Mouse (Mus musculus) 3134 (cell line): ENCODE data around the gene Gpd1.
"Not testable (repeated sequence)": the region's sequence is repeated elsewhere in the genome, so short reads cannot be mapped to it uniquely, and the experiment has no call there.

Source experiments
- DNase-seq: peaks from one replicate; pipeline ENCODE4 v3.0.0-alpha.2; 2011; ENCODE audit warnings: low spot score; ENCODE audit not compliant: insufficient read length; ENCODE audit errors: extremely low read depth

Gene Gpd1

DNA sequence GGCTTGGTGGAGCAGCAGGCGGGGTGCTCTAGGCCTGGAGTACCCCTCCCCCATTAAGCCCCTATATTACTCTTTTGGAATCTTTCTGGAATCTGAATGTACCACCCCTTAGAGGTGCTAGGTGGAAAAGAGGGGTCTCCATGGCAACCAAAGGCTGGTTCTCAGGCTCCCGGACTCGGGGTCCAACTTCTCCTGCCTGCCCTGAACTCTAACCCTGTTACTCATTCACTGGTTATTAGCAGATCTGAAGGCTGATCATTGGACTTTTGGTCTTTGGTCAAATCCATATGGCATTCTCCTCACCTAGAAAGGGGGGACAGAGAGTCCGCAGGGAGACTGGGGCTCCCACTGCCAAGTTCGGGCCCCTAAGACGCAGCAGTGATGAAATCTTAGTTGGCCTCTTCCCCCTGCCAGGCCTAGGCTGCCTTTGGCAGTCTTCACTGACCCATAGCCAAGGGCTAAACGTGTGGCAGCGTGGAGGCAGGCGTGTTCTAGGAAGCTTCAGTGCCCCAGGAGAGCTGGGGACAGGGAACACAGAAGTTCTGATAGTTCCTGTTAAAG lies 1.2 kb downstream of the Gpd1 start:
- DNase-seq, result no peak

GRCm38 (mm10) chr15:99719865-99720264 lies 2.5 kb downstream of the Gpd1 start:
- DNase-seq, result no peak

GRCm38 (mm10) chr15:99721921-99722743 lies 4.8 kb downstream of the Gpd1 start:
- DNase-seq, result no peak

DNA sequence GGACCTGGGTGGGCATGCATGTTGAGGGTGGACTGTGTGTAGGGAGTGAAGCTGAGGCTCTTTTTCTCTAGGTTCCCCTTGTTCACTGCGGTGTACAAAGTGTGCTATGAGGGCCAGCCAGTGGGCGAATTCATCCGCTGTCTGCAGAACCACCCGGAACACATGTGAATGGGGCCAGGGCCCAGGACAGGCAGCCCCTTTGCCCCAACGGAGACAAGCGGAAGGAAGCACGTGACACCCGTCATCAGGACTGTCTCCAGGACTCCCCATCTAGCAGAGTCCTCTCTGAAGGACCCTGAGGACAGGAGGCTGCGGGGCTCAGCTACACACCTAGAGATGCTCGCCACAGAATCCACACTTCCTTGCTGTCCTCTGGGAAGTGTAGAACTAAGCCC lies 5.8 kb downstream of the Gpd1 start:
- DNase-seq, result no peak

GRCm38 (mm10) chr15:99723515-99724291 lies 6.4 kb downstream of the Gpd1 start:
- peak; percentile 76 for DNase-seq

DNA sequence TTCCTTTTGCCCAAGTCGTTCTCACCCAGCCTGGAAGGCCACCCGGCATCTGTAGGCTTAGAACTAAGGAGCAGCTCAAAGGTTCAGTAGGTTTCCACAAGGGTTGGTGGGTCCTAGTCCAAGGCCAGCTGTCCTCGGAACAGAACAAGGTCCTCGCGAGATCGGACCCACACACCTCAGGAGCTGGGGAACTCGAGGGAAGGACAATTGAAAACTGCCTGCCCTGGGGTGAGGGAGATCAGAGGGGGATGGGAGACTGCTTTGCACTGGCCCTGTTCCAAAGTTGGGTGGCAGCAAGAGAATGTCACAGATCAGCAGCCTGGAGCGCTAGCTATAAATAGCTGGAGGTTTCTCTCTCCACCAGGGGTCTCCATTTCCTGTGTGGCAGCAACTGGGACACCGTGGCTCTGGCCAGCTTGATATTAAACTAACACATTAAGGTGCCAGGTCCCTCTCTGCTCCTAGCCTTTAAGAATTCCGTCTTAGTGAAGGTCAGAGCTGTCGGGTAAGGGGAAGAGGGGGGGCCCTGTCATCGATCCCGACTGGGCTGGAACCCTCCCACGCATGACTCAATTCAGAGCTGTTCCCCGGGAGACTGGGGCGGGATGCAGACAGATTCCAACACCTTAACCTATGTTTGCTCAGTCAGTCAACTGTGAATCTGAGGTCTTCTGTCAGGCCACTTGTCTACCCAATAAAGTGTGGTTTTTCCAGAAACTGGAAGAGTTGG lies 7.1 kb downstream of the Gpd1 start:
- DNase-seq, result peak; percentile 78

- DNase-seq, result peak; percentile 96
Measured at GRCm38 (mm10) chr15:99725341-99726155, 8.2 kb downstream of the Gpd1 start, which contains the start of gene Cox14. Cox14 (plus strand) TSS chr15:99725618.

- DNase-seq, result no peak
Measured at GRCm38 (mm10) chr15:99726549-99726948, 9.2 kb downstream of the Gpd1 start.

- not testable (repeated sequence) for DNase-seq
Measured at GRCm38 (mm10) chr15:99727039-99727438, 9.7 kb downstream of the Gpd1 start.

DNA sequence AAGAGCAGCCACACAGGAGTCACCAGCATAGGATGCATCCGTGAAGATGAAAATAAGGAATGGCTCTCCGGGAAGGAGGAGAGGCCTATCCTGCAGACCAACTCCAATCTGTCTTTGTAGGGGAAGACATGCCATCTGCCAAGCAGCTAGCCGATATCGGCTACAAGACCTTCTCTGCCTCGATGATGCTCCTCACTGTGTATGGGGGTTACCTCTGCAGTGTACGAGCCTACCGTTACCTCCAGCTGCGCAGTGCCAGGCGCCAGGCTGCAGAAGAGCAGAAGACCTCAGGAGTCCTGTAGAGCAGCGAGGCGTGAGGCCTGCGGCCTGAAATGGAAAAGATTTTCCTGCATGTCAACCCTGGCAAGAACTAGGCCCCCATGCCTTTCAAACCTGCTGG lies 10.2 kb downstream of the Gpd1 start:
- DNase-seq, result no peak

GRCm38 (mm10) chr15:99728211-99728610 lies 10.9 kb downstream of the Gpd1 start:
- no peak for DNase-seq

- no peak for DNase-seq
Measured at GRCm38 (mm10) chr15:99729056-99729783, 11.9 kb downstream of the Gpd1 start.

- DNase-seq, result no peak
Measured at GRCm38 (mm10) chr15:99731167-99731566, 13.9 kb downstream of the Gpd1 start.

- DNase-seq, result no peak
Measured at GRCm38 (mm10) chr15:99731678-99732077, 14.4 kb downstream of the Gpd1 start.

DNA sequence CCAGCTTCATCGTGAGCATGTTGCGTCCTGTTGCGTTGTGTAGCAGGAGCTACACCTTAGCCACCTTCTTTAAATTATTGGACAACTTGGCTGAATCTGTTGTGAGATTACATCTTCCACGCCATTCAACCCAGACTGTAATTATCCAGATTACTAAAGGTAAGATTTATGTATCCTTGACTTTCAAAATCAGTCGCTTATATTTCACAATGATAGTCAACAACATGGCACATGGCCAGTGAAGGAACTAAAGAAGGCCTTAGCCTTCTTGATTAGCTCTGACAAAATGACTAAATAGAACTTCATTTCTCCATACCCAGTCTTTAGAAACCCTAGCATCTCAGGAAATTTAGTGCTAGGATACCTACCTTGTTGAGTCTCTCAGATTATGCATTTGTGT lies 15.9 kb downstream of the Gpd1 start:
- DNase-seq, result no peak

DNA sequence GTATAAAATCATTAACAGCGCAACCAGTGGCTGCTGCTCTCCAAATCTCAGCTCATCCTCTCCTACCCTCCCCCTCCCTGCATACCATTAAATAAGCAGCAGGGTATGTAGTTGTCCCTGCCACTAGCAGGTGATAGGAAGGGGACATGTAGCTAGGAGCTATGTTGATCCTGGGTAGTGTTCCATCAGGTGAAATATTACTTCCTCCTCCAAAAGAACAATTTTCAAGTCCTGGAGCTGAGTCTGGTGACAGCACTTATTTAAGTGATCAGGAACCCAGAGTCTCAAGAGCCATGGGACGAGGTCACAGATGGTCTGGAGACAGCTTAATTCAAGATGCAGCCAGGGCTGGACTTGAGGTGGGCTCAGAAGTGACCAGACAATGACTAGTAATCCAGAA lies 18.3 kb downstream of the Gpd1 start:
- DNase-seq, result no peak

- DNase-seq, result no peak
Measured at GRCm38 (mm10) chr15:99736675-99737074, 19.4 kb downstream of the Gpd1 start.

- no peak for DNase-seq
Measured at GRCm38 (mm10) chr15:99740229-99740628, 22.9 kb downstream of the Gpd1 start.

DNA sequence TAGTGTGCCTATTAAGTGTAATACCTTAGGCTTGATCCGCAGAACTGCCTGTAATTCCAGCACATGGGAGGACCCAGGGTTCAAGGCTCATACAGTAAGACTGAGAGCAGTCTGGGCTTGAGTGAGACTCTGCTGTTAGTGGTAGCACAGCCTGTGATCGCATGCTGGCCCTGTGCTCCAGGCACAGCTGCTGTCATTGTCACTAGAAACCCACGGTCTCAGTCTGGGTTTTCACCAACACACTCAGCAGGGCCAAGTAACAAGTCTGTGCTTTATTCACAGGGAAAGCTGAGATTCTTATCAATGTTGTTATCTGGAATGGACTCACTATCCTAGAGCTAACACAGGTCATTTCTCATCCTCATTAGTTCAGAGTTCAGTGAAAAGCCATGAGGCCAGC lies 36.9 kb downstream of the Gpd1 start:
- DNase-seq, result no peak
